Mouse (Mus musculus): Measurements from ENCODE around the gene Gusb.

Gene Gusb

GRCm38 (mm10) chr5:130023767-130024539, 21.1 kb upstream of the Gusb start:
- in situ Hi-C loops (cut with MboI, MseI): no loop called here

- in situ Hi-C loops (cut with MboI, MseI): no loop called here
Observed at GRCm38 (mm10) chr5:130023067-130023766, 20.4 kb upstream of the Gusb start.

- in situ Hi-C loops (cut with MboI, MseI): no loop called here
Observed at GRCm38 (mm10) chr5:130022366-130022765, 19.5 kb upstream of the Gusb start.

GRCm38 (mm10) chr5:130021361-130021966, 18.6 kb upstream of the Gusb start:
- in situ Hi-C loops (cut with MboI, MseI): no loop called here

GRCm38 (mm10) chr5:130019461-130019860, 16.6 kb upstream of the Gusb start:
- in situ Hi-C loops (cut with MboI, MseI): no loop called here

GRCm38 (mm10) chr5:130015104-130015503, 12.3 kb upstream of the Gusb start:
- in situ Hi-C loops (cut with MboI, MseI): no loop called here

- in situ Hi-C loops (cut with MboI, MseI): no loop called here
Observed at GRCm38 (mm10) chr5:130010961-130011360, 8.1 kb upstream of the Gusb start.

- in situ Hi-C loops (cut with MboI, MseI): no loop called here
Observed at GRCm38 (mm10) chr5:130009784-130010183, 6.9 kb upstream of the Gusb start.

- in situ Hi-C loops (cut with MboI, MseI): no loop called here
Observed at GRCm38 (mm10) chr5:130008034-130008590, 5.3 kb upstream of the Gusb start.

GRCm38 (mm10) chr5:130007344-130007743, 4.5 kb upstream of the Gusb start:
- in situ Hi-C loops (cut with MboI, MseI): no loop called here

GRCm38 (mm10) chr5:130003229-130003628, 380 bp upstream of the Gusb start:
- in situ Hi-C loops (cut with MboI, MseI): no loop called here

GRCm38 (mm10) chr5:130001356-130001987, 1.4 kb downstream of the Gusb start:
- in situ Hi-C loops (cut with MboI, MseI): no loop called here

- in situ Hi-C loops (cut with MboI, MseI): no loop called here
Observed at GRCm38 (mm10) chr5:130000735-130001134, 2.1 kb downstream of the Gusb start.

- in situ Hi-C loops (cut with MboI, MseI): no loop called here
Observed at GRCm38 (mm10) chr5:129999097-129999496, 3.8 kb downstream of the Gusb start.

GRCm38 (mm10) chr5:129997700-129998099, 5.1 kb downstream of the Gusb start:
- in situ Hi-C loops (cut with MboI, MseI): no loop called here

- in situ Hi-C loops (cut with MboI, MseI): no loop called here
Observed at GRCm38 (mm10) chr5:129994989-129995388, 7.9 kb downstream of the Gusb start.

- in situ Hi-C loops (cut with MboI, MseI): no loop called here
Observed at GRCm38 (mm10) chr5:129993374-129993773, 9.5 kb downstream of the Gusb start.

GRCm38 (mm10) chr5:129991898-129992297, 11.0 kb downstream of the Gusb start:
- in situ Hi-C loops (cut with MboI, MseI): no loop called here

- in situ Hi-C loops (cut with MboI, MseI): loop anchor here (10.0 kb wide), 1 partner anchor 595 kb away; no protein-coding TSS in a partner anchor
Observed at GRCm38 (mm10) chr5:129989376-129989775, 13.5 kb downstream of the Gusb start.

GRCm38 (mm10) chr5:129980216-129980615, 22.6 kb downstream of the Gusb start:
- in situ Hi-C loops (cut with MboI, MseI): loop anchor here (10.0 kb wide), 1 partner anchor 605 kb away; no protein-coding TSS in a partner anchor

GRCm38 (mm10) chr5:129978608-129979007, 24.2 kb downstream of the Gusb start:
- in situ Hi-C loops (cut with MboI, MseI): no loop called here

- in situ Hi-C loops (cut with MboI, MseI): no loop called here
Observed at GRCm38 (mm10) chr5:129977768-129978167, 25.1 kb downstream of the Gusb start.

Data from T-helper 1 cell (primary cell).